Mouse (Mus musculus) MEL (cell line): Measurements from ENCODE around the gene Bptf. TPM values are rescaled to one million over a fixed set of nuclear protein-coding genes. Genes with fewer than 3 reads are reported as not detected.

Experiments used
- DNase-seq: peaks from one replicate; pipeline ENCODE4 v3.0.0; 2011; ENCODE audit warnings: low read depth, low spot score
- H3K27ac ChIP-seq: 2 replicates; pipeline ENCODE4 v1.5.1; 2012; ENCODE audit warnings: low read depth, mild to moderate bottlenecking, control low read depth, low read length, moderate library complexity; ENCODE audit not compliant: control insufficient read depth
- H3K27me3 ChIP-seq, 2 experiments: fragments of 150-350 bp in 1 of 2; sonication (generic) in 1 of 2; 2 replicates each; pipeline ENCODE4 v1.6.1; 2012; ENCODE audit warnings: low read length in 2 of 2, mild to moderate bottlenecking in 2 of 2, improper control_type of control experiment in 1 of 2, moderate library complexity in 1 of 2; ENCODE audit not compliant: insufficient read depth in 2 of 2, control insufficient read depth in 1 of 2
- H3K36me3 ChIP-seq, 2 experiments: 2 replicates each; pipeline ENCODE4 v1.6.1; 2012 to 2014; ENCODE audit warnings: low read length in 2 of 2, improper control_type of control experiment in 1 of 2, inconsistent platforms in 1 of 2, mild to moderate bottlenecking in 1 of 2; ENCODE audit not compliant: insufficient read depth in 2 of 2, control insufficient read depth in 1 of 2
- H3K4me1 ChIP-seq, 2 experiments: fragments of 150-350 bp in 1 of 2; sonication (generic) in 1 of 2; 2 replicates each; pipeline ENCODE4 v1.6.1; 2012; ENCODE audit warnings: low read length in 2 of 2, improper control_type of control experiment in 1 of 2, mild to moderate bottlenecking in 1 of 2; ENCODE audit not compliant: insufficient read depth in 2 of 2, control insufficient read depth in 1 of 2
- H3K4me3 ChIP-seq, 2 experiments: fragments of 150-350 bp in 1 of 2; sonication (generic) in 1 of 2; 2 replicates each; pipeline ENCODE4 v1.5.1; 2012; ENCODE audit warnings: low read depth in 2 of 2, low read length in 2 of 2, mild to moderate bottlenecking in 2 of 2, moderate library complexity in 2 of 2, control low read depth in 1 of 2, improper control_type of control experiment in 1 of 2; ENCODE audit not compliant: control insufficient read depth in 1 of 2, insufficient read depth in 1 of 2
- H3K79me2 ChIP-seq: 2 replicates; pipeline ENCODE4 v1.6.1; 2012; ENCODE audit warnings: mild to moderate bottlenecking, low read length, moderate library complexity; ENCODE audit not compliant: control insufficient read depth, poor library complexity, insufficient read depth
- H3K9ac ChIP-seq: 2 replicates; pipeline ENCODE4 v1.6.1; 2012; ENCODE audit warnings: low read depth, mild to moderate bottlenecking, control low read depth, low read length, moderate library complexity; ENCODE audit not compliant: control insufficient read depth, poor library complexity, severe bottlenecking
- H3K9me3 ChIP-seq: fragments of 150-350 bp; sonication (generic); replicated peaks from 2 replicates; pipeline ENCODE4 v1.6.1; 2012; ENCODE audit warnings: mild to moderate bottlenecking, low read length, improper control_type of control experiment, moderate library complexity; ENCODE audit not compliant: insufficient read depth
- CHD2 ChIP-seq: IDR thresholded peaks from 2 replicates; pipeline ENCODE4 v1.6.1; 2011; ENCODE audit warnings: low read length, improper control_type of control experiment
- CTCF ChIP-seq, 3 experiments: IDR thresholded peaks in 2 of 3; conservative IDR thresholded peaks in 1 of 3; 2 replicates each; pipeline ENCODE4 v1.5.1; 2011 to 2012; ENCODE audit warnings: low read length in 3 of 3, low read depth in 2 of 3, mild to moderate bottlenecking in 2 of 3, improper control_type of control experiment in 1 of 3, inconsistent platforms in 1 of 3, mixed read lengths in 1 of 3, moderate library complexity in 1 of 3; ENCODE audit not compliant: control insufficient read depth in 1 of 3, insufficient read depth in 1 of 3, poor library complexity in 1 of 3, severe bottlenecking in 1 of 3
- EP300 ChIP-seq, 2 experiments: IDR thresholded peaks; 2 replicates each; pipeline ENCODE4 v1.6.1; 2011; ENCODE audit warnings: improper control_type of control experiment in 2 of 2, low read length in 2 of 2, low read depth in 1 of 2, mild to moderate bottlenecking in 1 of 2
- ETS1 ChIP-seq: IDR thresholded peaks from 2 replicates; pipeline ENCODE4 v1.6.1; 2012; ENCODE audit warnings: low read depth, mild to moderate bottlenecking, inconsistent platforms, low read length, improper control_type of control experiment, moderate library complexity
- GATA1 ChIP-seq: IDR thresholded peaks from 2 replicates; pipeline ENCODE4 v1.6.1; 2011; ENCODE audit warnings: low read depth, low read length, improper control_type of control experiment
- HCFC1 ChIP-seq: IDR thresholded peaks from 2 replicates; pipeline ENCODE4 v1.6.1; 2012; ENCODE audit warnings: low read depth, mild to moderate bottlenecking, inconsistent platforms, low read length, improper control_type of control experiment, moderate library complexity
- KAT2A ChIP-seq: conservative IDR thresholded peaks from 2 replicates; pipeline ENCODE4 v1.6.1; 2012; ENCODE audit warnings: low read depth, low read length, improper control_type of control experiment, inconsistent platforms
- MAFK ChIP-seq: IDR thresholded peaks from 2 replicates; pipeline ENCODE4 v1.6.1; 2011; ENCODE audit warnings: low read depth, mild to moderate bottlenecking, low read length, improper control_type of control experiment, borderline replicate concordance
- MAZ ChIP-seq: IDR thresholded peaks from 2 replicates; pipeline ENCODE4 v1.6.1; 2012; ENCODE audit warnings: low read depth, mild to moderate bottlenecking, inconsistent platforms, low read length, improper control_type of control experiment
- MXI1 ChIP-seq: IDR thresholded peaks from 2 replicates; pipeline ENCODE4 v1.6.1; 2011; ENCODE audit warnings: mild to moderate bottlenecking, low read depth, low read length, improper control_type of control experiment
- NELFE ChIP-seq: IDR thresholded peaks from 2 replicates; pipeline ENCODE4 v1.6.1; 2011; ENCODE audit warnings: low read depth, low read length, improper control_type of control experiment
- RAD21 ChIP-seq: IDR thresholded peaks from 2 replicates; pipeline ENCODE4 v1.6.1; 2011; ENCODE audit warnings: mild to moderate bottlenecking, low read depth, low read length, improper control_type of control experiment
- RCOR1 ChIP-seq: IDR thresholded peaks from 2 replicates; pipeline ENCODE4 v1.6.1; 2012; ENCODE audit warnings: low read depth, mild to moderate bottlenecking, inconsistent platforms, low read length, improper control_type of control experiment
- SIN3A ChIP-seq: IDR thresholded peaks from 2 replicates; pipeline ENCODE4 v1.6.1; 2012; ENCODE audit warnings: low read length, improper control_type of control experiment, inconsistent platforms
- SMC3 ChIP-seq: IDR thresholded peaks from 2 replicates; pipeline ENCODE4 v1.6.1; 2011; ENCODE audit warnings: low read depth, low read length, improper control_type of control experiment
- TAL1 ChIP-seq: IDR thresholded peaks from 2 replicates; pipeline ENCODE4 v1.6.1; 2012; ENCODE audit warnings: mild to moderate bottlenecking, inconsistent platforms, low read length, moderate library complexity, mixed read lengths
- TBP ChIP-seq: IDR thresholded peaks from 2 replicates; pipeline ENCODE4 v1.8.0; 2011; ENCODE audit warnings: low read depth, low read length, improper control_type of control experiment
- USF2 ChIP-seq, 2 experiments: IDR thresholded peaks; 2 replicates each; pipeline ENCODE4 v1.6.1; 2011 to 2012; ENCODE audit warnings: improper control_type of control experiment in 2 of 2, low read length in 2 of 2, borderline replicate concordance in 1 of 2, inconsistent platforms in 1 of 2, low read depth in 1 of 2, mild to moderate bottlenecking in 1 of 2; ENCODE audit not compliant: insufficient read depth in 1 of 2
- ZC3H11A ChIP-seq: IDR thresholded peaks from 2 replicates; pipeline ENCODE4 v1.6.1; 2012; ENCODE audit warnings: low read depth, mild to moderate bottlenecking, inconsistent platforms, low read length, improper control_type of control experiment
- ZKSCAN1 ChIP-seq: IDR thresholded peaks from 2 replicates; pipeline ENCODE4 v1.6.1; 2012; ENCODE audit warnings: low read depth, mild to moderate bottlenecking, inconsistent platforms, low read length, improper control_type of control experiment, moderate library complexity
- ZMIZ1 ChIP-seq: IDR thresholded peaks from 2 replicates; pipeline ENCODE4 v1.6.1; 2012; ENCODE audit warnings: low read depth, mild to moderate bottlenecking, inconsistent platforms, low read length, improper control_type of control experiment, moderate library complexity
- ZNF384 ChIP-seq: IDR thresholded peaks from 2 replicates; pipeline ENCODE4 v1.6.1; 2012; ENCODE audit warnings: low read depth, mild to moderate bottlenecking, inconsistent platforms, low read length, improper control_type of control experiment
- polyA plus RNA-seq, 2 experiments: library from polyadenylated mRNA; stranded (reverse) in 1 of 2; unstranded in 1 of 2; fragments of >175 nt in 1 of 2; fragments of >200 nt in 1 of 2; gene quantifications; 2 replicates each; pipeline versions ENCODE4 v1.2.1 to v1.2.4; 2012; ENCODE audit warnings: low replicate concordance in 2 of 2, low read depth in 1 of 2; ENCODE audit not compliant: insufficient read length in 2 of 2, insufficient read depth in 1 of 2, missing spikeins in 1 of 2
- total RNA-seq: library from RNA; depleted of rRNA; stranded (reverse); fragments of 300-350 nt; gene quantifications from 2 replicates; pipeline ENCODE4 v1.2.3, GENCODE M21; 2012

Bptf gene
- total and polyA plus RNA-seq, 3 experiments, result 27.5 to 55.4 (median 52.7) TPM

DNA sequence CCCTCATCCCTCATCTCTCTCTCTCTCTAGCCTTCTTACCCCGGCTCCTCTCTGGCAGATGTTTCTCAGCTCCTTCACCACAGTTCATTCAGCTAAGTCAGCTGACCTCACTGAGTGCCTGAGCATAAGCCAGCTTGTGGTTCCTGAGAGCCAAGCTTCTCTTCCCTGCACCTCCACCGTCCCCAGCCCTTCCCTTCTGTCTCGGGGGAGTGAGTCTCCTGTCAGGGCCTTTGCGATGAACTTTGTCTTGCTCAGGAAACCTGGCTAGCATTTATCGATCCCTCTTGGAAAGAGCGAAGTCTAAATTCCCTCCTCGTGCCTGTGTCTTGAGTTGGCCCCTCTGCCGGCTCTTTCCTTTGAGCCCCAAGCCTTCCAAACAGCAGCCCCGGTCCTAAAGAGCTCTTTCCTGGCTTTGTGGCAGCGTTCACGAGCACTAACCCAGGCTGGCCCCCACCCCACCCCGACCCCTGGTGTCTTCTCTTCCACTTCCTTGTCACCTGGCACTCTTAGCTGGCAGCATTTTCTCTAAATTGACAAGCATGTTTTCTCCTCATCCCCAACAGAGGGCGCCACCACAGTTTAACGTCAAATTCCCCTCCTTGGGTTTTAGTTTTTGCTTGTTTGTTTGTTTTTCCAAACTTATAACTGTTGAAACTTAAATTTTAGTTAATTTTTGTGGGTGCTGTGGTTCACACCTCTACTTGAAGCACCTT is 117.2 kb downstream of the Bptf start (continued):
- TF ChIP-seq HCFC1 (no peak), ETS1 (peak; percentile 47; the same call in 1 of the 2 replicates), ZKSCAN1 (no peak), MAFK (no peak), CHD2 (no peak), NELFE (no peak), RCOR1 (no peak), USF2 (IDR thresholded peaks at IDR 0.05; ENCODE audit: borderline replicate concordance in 1 of 2, insufficient read depth in 1 of 2, low read depth in 1 of 2, low read length in 2 of 2) (no peak)
- TF ChIP-seq, all 39 proteins: peak for 13

DNA sequence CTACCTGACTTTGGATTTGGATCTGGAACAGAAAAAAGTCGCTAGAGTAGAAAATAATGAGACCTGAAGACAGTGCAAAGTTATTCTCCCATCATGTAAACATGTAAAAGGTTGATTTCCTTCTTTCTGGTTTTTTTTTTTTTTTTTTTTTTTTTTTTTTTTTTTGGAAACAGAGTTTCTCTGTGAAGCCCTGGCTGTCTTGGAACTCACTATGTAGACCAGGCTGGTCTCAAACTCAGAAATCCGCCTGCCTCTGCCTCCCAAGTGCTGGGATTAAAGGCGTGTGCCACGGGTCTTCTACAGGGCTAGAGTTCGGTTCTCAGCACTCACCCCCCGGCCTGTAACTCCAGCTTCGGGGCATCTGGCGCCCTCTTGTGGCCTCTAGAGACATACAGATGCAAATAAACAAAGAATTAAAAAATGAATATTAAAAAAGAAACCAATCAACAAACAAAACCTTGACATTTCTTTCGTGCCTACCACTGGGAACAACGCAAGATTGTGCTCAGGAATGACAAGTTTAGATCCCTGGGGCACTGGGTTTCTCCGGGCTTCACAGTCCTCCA is 117.8 kb downstream of the Bptf start:
- Histone ChIP-seq H3K27me3 (no peaks in the 10 kb centered on the region), H3K27ac (peak overlapping the region; percentile 60), H3K4me1 (peaks cover 0 to 11% of the 10 kb centered on the region in 2 experiments; a peak in 3 of 4 replicates), H3K9me3 (no peaks in the 10 kb centered on the region), H3K4me3 (peak overlapping the region; percentile 59 to 73; a peak in 3 of 4 replicates), H3K79me2 (peaks cover 5% of the 10 kb centered on the region; the same call in 1 of the 2 replicates), H3K36me3 (peaks cover 0 to 14% of the 10 kb centered on the region in 2 experiments; a peak in 2 of 4 replicates), H3K9ac (peak overlapping the region; percentile 74)
- DNase-seq, result peak; percentile 89
- TF ChIP-seq TBP, result peak; percentile 74; the same call in 1 of the 2 replicates
- peak; percentile 35 for TF ChIP-seq SMC3
- peak; percentile 63 for TF ChIP-seq SIN3A
- TF ChIP-seq ZMIZ1, result no peak
- peak; percentile 80 for TF ChIP-seq ZNF384
- TF ChIP-seq HCFC1, result no peak
- TF ChIP-seq MAFK, result no peak
- TF ChIP-seq EP300 (IDR thresholded peaks at IDR 0.05; ENCODE audit: low read depth in 1 of 2, low read length in 2 of 2), result no peak
- peak; percentile 78; the same call in 1 of the 2 replicates for TF ChIP-seq MAZ
- TF ChIP-seq TAL1, result no peak
- no peak for TF ChIP-seq MXI1
- 0 out of 2 replicates have a peak, but pooled peaks have one; percentile 11 for TF ChIP-seq ETS1
- 0 out of 2 replicates have a peak, but pooled peaks have one; percentile 29 for TF ChIP-seq ZC3H11A
- peak; percentile 22 to 85 (median 70) for TF ChIP-seq CTCF (IDR thresholded peaks at IDR 0.05 in 2 of 3, conservative IDR thresholded peaks at IDR 0.05 in 1 of 3; ENCODE audit: control insufficient read depth in 1 of 3, insufficient read depth in 1 of 3, low read depth in 2 of 3, low read length in 3 of 3, poor library complexity in 1 of 3, severe bottlenecking in 1 of 3)
- no peak; the same call in 1 of the 2 replicates for TF ChIP-seq NELFE
- no peak for TF ChIP-seq KAT2A
- no peak for TF ChIP-seq GATA1
- peak; percentile 39 for TF ChIP-seq RAD21
